Mouse (Mus musculus) heart, adult 11 months (tissue): Measurements from ENCODE around the gene Hacl1.
"Not testable (repeated sequence)": the region's sequence is repeated elsewhere in the genome, so short reads cannot be mapped to it uniquely, and the experiment has no call there.

Experiments
- DNase-seq: peaks from one replicate; pipeline ENCODE4 v3.0.0; 2022

Hacl1 gene

DNA sequence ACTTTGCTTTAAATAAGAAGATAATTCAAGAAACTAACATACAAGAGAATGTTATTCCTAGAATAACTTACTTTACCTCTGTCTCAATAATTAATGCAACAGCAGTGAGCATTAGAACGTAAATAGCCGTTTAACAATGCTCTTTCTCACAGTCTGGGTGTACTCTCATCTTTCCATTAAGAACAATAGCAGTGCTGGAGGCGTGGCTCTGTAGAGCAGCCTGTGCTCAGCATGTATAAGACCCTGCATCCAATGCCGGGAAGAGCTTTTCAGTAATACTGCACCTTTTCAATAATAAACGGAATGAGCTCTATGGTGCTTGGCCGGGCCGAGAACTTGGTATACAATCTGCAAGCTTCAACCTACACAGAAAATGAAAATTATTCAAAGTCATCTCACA is 10.4 kb downstream of the Hacl1 start:
- DNase-seq: no peak

DNA sequence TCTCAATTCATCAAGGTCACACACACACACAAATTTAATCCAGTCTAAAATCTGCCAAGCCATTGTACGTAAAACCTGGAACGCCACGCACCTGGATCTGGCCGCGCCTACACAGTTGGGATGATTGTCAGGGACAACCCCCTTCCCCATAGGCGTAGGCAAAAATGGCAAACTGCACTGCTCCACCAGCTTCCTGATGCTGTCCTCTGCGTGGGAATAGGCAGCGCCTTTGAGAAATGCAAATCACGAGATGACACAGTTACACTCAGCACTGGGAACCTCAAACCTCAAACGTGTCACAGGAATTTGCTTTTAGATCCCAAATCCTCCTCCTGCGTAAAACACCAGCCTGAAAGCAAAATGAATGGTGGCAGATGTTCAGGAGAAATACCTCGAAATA is 18.3 kb downstream of the Hacl1 start:
- DNase-seq: no peak

DNA sequence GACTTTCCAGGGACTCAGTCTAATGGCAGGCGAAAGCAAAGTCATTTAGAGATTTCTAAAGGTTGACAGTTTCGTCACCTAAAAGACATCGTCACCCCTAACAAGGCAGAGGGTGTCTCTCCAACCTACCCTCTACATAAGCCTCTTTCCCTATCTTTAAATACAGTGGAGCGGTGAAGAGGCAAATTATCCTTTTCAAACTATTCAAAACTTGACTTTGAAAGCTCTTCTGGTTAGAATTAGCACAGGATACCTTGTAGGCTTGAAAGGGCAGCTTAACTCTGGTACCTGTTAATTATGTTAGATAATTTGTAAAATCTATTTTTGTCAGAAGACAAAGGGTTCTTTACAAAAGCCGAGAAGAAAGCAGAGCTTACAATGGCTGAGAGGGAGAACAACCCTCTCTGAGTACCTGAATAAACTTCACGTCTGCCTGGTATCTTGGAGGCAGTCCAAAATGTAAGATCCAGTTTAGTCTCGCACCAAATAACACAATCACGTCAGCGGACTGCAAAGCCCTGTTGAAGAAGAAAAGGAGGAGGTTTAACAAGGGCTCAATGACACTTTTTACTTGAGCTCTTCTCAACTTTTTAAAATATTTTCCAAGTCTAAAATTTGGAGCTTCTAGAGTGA is 20.4 kb downstream of the Hacl1 start:
- no peak for DNase-seq

DNA sequence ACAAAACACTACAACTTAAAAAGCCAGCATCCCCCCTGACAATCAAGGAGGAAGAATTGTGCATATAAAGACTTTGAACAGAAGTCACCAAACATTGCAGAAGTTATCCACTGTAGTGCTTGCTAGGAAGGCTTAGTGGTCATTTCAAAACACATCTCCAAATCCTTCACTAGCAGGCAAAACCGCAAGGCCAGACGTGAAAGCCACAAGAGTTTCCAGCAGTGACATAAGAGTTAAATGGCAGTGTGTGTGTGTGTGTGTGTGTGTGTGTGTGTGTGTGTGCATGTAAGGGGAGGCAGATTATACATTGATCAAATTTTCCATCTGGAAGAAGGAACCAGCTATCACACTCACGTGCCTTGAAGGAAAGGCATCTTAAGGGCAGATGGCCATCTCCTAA is 23.1 kb downstream of the Hacl1 start:
- no peak for DNase-seq

DNA sequence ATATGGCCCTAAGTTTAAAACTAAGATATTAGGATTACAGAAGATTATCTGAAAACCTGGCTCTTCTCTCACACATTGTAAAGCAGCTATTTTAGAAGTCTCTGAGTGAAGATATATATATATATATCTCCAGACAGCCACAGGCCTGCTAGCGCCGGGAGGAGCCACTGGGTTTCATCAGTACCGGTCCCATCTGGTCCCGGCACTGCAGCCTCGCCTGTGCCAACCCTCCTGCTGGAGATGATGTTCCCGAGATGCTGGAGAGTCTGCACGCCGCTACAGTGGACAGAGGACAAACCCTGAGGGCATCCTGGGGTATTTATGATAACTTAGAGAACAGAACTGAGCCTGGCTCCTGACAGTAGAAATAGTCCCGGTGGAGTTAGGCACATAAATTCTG is 23.9 kb downstream of the Hacl1 start:
- no peak for DNase-seq

DNA sequence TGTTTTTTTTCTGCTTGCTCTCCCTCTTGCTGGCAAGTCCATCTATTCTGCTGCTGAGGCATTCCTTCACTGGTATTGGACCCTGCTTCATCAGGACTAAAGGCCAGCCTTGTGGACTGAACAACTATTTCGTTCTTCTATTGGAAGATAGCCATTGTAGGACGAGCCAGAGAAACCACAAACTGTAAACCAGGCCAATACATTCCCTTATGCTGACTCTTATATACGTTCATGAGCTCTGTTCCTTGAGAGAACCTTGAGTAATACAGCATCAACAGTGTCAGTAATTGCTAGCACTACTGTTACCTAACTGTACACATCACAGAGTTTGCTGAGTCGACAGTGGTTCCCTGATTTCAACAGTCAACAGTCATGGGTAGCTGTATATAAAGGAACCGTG is 27.4 kb downstream of the Hacl1 start:
- no peak for DNase-seq

DNA sequence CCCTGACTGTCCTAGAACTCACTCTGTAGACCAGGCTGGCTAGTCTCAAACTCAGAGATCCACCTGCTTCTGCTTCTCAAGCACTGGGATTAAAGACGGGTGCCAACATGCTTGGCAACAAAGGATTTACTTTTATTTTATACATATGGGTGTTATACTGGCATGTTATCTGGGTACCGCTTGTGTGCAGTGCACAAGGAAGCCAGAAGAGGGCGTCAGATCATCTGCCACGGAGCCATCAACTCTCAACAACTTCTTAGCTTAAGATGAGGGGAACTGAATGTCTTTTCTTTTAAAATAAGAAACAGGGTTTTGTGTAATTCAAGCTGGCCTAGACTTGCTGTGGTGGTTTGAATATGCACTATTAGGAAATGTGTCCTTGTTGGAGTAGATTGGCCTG is 29.1 kb downstream of the Hacl1 start:
- DNase-seq: no peak

DNA sequence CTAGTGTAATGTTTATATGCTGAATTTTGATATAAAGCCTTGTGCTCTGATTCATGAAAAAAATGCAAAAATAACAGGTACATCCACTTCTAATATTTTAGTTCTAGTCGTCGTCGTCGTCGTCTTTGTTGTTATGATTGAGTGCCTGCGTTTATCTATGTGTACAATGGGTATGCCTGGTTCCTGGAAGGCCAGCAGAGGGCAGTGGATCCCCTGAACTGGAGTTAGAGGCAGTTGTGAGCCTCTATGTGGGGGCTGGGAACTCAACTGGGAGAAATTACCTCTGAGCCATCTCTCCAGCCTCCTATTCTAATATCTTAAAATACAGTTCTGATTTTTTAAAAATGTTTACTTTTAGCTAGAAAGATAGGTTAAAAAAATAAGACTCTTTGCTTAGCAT is 35.6 kb downstream of the Hacl1 start:
- DNase-seq: no peak

DNA sequence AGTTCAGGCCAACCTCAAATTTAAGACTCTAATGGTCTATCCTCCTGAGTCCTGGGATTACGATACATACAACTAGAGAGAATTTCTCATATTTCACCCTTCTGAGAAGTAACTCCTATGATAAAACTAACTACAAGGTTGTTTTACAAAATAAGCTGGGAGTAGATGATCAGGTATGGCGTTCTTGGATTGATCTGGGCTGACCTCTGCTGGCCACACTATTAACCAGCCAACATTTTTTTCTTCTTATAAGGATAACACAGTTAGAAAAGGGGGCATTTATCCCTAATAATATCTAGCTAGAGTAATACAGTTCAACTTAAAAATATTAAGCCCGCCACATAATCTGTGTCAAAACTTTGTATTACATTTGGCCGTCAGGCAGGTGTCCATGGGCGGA is 36.2 kb downstream of the Hacl1 start:
- DNase-seq: no peak

DNA sequence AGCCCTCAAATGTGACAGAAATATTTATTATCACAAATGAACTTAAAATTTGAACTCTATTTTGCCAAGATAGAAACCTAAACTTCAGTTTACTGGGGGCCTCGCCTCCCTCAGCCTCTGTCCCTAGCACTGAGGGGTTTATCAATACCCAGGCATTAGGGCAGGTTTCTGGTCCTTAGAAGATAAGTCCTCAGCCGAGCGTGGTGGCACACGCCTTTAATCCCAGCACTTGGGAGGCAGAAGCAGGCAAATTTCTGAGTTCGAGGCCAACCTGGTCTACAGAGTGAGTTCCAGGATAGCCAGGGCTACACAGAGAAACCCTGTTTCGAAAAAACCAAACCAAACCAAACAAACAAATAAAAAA is 38.5 kb downstream of the Hacl1 start:
- DNase-seq: not testable (repeated sequence)

DNA sequence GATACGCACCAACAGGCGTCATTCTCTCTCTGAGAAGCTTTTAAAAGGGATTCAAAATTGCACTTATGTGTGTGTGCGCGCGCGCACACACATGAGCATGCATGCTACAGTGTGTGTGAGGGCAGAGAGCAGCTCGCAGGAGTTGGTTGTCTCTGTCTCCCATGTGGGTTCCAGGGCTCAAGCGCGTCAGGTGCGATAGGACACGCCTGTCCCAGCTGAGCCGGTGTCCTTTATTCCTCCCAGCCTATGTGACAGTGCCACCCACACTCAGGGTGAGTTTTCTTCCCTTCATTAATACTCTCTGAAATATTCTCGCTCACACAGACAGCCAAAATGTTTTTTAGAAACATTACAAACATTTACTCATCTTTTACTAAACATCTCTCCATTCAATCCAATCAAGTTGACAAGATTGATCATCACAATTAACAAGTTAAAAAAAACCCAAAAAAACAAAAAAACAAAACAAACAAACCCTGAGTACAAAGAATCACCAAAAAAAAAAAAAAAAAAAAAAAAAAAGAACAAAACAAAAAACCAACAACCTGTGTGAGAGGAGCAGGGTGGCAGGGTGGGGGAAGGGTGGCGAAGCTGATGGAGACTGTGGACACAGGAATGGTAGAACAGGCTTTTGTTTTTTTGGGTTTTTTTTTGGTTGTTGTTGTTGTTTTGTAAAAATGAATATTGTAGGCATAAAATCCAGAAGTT is 39.0 kb downstream of the Hacl1 start:
- no peak for DNase-seq

DNA sequence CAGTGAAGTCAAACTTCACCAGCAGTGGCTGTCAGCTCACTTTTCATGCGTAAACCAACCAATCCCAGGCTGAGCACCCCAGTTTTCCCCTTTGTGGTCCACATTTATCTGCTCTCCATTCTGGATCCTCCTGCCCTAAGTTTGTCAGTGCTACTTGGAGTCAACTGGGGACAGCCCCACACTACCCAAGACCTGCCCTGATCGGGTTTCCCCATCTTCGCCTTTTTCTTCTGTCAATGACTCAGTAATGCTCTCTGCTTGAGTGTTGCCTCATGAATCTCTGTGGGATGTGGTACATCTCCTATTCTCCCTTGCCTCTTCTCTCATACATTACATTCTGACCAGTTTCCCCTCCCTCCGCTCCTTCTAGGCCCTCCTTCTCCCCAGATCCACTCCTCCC is 43.6 kb downstream of the Hacl1 start:
- no peak for DNase-seq

DNA sequence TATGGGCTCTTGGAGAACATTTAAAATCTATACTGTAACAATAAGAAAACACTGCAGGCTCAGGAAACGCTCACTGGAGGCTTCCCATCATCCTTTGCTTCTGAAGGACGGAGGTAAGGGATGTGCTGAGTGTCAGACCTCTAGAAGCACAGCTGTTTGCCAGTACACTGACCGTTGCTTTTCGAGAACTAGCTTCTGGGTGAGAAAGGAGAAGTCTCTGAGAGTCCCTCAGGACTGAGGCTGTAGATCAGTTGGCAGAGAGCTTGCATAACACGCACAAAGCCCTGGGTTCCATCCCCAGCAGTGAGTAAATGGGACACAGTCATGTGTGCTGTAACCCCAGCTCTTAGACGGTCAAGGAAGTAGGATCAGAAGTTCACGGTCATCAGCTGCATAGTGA is 44.7 kb downstream of the Hacl1 start:
- DNase-seq: no peak

DNA sequence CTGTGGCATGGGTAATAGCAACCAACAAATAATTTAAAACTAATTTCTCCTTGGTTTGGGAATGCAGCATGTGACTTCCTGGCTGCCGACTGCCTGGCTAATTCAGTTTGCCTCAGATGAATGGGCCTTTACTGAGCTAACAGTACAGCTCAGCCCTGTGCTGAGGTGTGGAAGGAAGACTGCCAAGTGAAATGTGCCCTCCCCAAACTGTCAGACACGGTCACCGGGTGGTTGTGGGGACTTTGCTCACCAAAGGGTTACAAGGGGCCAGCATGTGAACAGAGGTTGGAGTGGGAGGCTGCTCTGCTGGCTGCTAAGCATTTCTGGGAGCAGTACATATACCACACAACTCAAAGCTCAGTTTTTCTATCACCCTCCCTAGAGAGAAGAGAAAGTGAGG is 46.4 kb downstream of the Hacl1 start:
- DNase-seq: no peak

DNA sequence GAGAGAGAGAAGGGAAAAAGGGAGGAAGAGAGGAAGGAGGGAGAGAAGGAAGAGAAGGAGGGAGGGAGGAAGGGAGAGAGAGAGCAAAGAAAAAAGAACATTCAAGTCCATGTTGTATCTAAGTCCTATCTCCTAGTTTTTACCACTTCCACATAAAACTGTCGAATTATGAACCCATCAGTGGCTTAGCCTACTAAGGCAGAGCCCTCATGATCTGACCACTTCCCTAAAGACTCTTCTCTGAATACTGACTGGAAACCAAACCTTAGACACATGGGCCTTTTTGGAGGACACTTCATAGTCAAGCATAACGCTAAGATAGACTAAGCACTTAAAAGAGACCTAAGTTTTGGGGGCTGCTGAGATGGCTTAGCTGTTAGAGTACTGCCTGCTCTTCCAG is 48.0 kb downstream of the Hacl1 start:
- no peak for DNase-seq

DNA sequence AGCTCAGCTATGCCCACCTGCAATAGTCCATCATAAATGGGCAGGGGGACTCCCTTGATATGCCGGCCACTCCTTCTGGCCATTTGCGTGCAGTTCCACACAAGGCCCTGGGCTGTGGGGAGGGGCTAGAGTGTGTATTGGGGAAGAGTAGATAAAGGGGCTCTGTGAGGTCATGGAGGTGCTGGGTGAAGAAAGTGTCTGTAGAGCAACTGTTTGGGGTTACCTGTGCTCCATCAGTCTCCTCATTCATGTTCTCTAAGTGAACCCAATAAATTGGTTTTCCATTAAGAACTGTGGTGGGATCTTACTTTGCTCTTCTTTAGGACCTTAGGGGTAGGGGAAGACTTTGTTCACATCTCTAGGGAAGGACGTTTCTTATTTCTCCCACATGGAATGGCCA is 49.8 kb downstream of the Hacl1 start, which contains the start of gene Colq:
Colq (minus strand) TSS at position 101 of the 400 bp plus-strand sequence.
- DNase-seq: no peak

DNA sequence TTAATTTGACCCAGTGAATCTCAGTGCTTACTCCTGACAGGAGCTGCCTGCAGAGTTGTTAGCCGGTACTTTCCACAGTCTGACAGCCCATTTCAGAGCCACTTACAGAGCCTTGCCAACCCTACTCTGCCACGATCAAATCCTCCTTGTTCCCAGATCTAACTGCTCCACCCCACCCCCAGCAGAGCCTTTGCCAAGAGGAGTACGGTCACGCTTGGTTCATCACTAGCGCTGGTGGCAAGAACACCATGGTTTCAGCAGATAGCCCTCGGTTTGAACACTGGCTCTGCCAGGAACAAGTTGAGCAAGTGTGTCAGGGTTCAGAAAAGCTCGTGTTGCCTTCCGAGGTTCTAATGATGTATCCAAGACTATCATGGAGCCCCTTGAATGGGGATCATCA is 54.6 kb downstream of the Hacl1 start:
- no peak for DNase-seq

DNA sequence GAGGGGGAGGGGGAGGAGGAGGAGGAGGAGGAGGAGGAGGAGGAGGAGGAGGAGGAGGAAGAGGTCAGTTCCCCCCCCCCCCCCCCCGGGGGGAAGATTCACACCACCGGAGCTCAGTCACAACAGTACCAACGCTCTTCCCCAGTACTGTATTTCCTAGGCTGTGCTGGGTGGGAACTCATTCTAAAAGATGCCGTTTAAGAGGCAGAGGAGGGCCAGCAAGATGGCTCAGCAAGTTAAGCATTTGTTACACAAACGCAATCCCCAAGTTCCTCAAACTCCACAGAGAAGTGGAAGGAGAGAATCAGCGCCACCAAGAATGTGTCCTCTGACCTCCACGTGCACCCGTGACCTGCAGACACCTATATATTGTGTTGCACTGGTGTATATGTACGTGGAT is 58.0 kb downstream of the Hacl1 start:
- DNase-seq: no peak

DNA sequence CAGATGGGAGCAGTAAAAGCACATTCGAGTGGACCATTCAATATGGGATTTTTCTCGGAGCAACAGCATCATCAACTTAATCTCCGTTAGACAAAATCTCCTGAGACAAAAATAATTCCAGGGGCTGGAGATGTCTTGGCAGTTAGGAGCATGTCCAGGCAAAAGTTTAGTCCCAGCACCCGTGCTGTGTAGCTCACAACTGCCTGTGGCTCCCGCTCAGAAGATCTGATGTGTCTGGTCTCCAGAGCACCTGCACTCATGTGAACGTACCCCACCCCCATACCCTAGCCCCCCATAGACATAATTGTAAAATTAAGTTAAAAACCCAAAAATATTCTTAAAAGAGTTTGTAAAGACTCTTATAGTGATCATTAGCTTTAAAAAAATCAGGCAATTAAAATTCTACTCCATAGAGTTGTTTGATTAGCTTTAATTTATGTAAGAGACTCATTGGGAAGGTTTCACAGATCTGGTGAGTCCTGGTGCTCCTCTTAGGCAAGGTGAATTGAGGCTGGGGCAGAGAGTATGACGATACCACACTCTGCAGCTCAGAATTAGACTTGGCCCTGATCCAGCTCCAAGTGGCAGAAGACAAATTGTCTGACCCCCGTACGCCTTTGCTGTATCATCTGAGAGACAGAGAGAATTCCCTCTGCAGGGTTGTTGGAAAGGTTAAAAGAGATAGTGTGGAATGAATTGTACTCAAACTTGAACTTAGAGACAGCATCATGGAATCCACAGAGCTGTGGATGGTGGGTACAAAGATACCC is 62.9 kb downstream of the Hacl1 start:
- DNase-seq: no peak

DNA sequence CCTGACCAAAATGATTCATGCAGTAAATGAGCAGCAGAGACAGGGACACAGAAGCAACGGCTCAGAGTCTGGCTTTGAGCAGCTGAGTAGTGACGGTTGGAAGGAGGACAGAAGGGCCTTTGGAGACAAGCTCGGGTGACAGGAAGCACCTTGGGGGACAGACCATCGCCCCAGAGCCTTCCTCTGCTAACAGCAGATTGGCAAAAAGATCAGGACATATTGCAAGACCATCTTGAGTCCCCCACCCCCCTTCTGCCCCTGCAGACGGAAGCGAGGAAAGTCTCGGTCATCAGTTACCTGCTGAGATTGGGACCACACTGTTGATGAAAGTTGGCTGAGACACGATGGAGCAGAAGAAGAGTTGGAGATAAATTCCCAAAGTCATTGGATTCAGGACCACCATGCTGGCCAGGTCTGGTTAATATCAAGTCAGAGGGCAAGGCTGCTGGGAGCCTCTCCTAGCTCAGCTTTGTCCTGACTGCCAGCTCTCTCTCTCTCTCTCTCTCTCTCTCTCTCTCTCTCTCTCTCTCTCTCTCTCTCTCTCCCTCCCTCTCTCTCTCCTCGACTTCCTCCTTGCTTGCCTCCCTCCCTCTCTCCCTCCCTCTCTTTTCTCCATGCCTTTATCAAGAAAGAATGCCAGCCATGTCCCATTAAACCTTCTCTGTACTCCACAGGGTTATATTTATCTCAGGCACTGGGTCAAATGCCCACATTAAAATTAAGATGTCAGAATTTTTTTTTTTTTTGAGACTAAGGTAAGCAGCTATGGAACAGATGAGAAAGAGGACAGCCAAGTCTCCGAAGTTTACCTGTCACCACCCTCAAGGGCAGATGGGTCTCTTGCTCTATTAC is 64.0 kb downstream of the Hacl1 start:
- no peak for DNase-seq

DNA sequence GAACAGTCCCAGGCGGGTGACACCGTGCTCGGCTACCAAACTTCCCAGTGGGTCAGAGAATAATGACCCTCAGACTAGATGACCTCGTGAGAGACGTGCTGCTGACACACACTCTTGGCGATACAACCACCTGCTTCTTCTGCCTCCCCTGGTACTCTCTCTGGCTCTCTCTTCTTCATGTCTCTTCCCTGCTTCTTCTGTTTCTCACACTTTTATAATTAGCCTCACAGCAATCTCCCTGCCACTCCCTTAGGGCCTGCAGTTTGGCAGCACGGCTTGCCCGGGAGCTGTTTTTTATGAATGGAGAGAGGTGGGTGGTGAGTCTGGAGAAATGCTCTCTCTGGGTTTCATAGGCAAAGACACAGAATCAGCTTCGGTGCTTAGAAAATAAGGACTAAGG is 65.2 kb downstream of the Hacl1 start:
- no peak for DNase-seq

DNA sequence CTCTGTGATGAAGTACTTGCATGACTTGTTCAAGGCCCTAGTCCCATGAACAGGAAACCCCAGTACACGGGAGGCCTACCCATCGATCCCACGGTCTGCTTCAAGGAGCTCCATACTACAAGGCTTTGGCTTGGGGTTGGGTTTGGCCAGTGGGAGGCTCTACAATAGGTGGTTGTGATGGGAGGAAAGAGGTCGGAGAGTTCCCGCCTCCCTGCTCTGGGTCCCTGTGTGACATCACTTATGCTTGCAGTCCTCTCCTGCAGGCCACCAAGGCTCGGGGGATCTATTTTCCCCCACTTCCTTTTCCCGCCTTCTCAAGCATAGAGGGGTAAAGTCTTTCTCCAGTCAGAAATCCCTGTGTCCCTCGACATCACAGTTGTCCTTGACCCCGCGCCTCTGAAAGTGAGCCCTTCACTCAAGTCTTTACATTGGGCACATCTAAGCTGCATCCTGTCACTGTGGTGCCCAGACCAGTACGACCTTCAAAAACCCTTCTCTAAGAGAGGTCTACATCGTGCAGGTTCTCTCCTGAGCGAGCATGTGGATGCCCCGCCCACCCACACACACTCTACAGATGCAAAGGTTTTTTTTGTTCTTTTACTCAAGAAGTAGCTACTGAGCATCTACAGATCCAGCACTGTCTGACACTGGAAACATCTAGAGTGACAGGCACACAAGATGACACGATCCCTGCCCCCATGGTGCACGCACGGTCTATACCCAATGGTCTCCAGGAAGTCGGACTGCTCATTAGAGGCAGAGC is 66.0 kb downstream of the Hacl1 start:
- DNase-seq: no peak
